Mouse (Mus musculus) cerebellum, adult 18-20 months (tissue): ENCODE results near the gene Ttc39a.

Source experiments
- DNase-seq, 2 experiments: peaks; one replicate each; pipeline ENCODE4 v3.0.0; 2021

Ttc39a gene

GRCm38 (mm10) chr4:109421608-109422007 lies 15.2 kb downstream of the Ttc39a start:
- no peak for DNase-seq

- no peak for DNase-seq
Measured at GRCm38 (mm10) chr4:109422436-109422835, 16.0 kb downstream of the Ttc39a start.

GRCm38 (mm10) chr4:109423438-109423837 lies 17.0 kb downstream of the Ttc39a start:
- no peak for DNase-seq

- DNase-seq, result no peak
Measured at GRCm38 (mm10) chr4:109427058-109427457, 20.6 kb downstream of the Ttc39a start.

GRCm38 (mm10) chr4:109430250-109430649 lies 23.8 kb downstream of the Ttc39a start:
- DNase-seq, result no peak

- DNase-seq, result peak; percentile 60 to 68
Measured at GRCm38 (mm10) chr4:109430854-109431253, 24.4 kb downstream of the Ttc39a start.

GRCm38 (mm10) chr4:109432668-109433375 lies 26.4 kb downstream of the Ttc39a start:
- DNase-seq, result no peak

- peak; percentile 40 for DNase-seq
Measured at GRCm38 (mm10) chr4:109433641-109434040, 27.2 kb downstream of the Ttc39a start.

GRCm38 (mm10) chr4:109434256-109434655 lies 27.8 kb downstream of the Ttc39a start:
- no peak for DNase-seq

- DNase-seq, result peak; percentile 62 to 75
Measured at GRCm38 (mm10) chr4:109437913-109438878, 31.8 kb downstream of the Ttc39a start.

GRCm38 (mm10) chr4:109439101-109439500 lies 32.7 kb downstream of the Ttc39a start:
- DNase-seq, result no peak

GRCm38 (mm10) chr4:109439825-109440248 lies 33.4 kb downstream of the Ttc39a start:
- DNase-seq, result no peak

- no peak for DNase-seq
Measured at GRCm38 (mm10) chr4:109440381-109440780, 34.0 kb downstream of the Ttc39a start.

- no peak for DNase-seq
Measured at GRCm38 (mm10) chr4:109441000-109441399, 34.6 kb downstream of the Ttc39a start.

- DNase-seq, result peak in 1 of 2 experiments; percentile 30
Measured at GRCm38 (mm10) chr4:109442126-109442525, 35.7 kb downstream of the Ttc39a start.

GRCm38 (mm10) chr4:109442649-109443048 lies 36.2 kb downstream of the Ttc39a start:
- peak; percentile 76 to 85 for DNase-seq

GRCm38 (mm10) chr4:109444471-109444870 lies 38.0 kb downstream of the Ttc39a start:
- DNase-seq, result no peak

- no peak for DNase-seq
Measured at GRCm38 (mm10) chr4:109444951-109445350, 38.5 kb downstream of the Ttc39a start.

- DNase-seq, result no peak
Measured at GRCm38 (mm10) chr4:109445397-109445796, 39.0 kb downstream of the Ttc39a start.

- no peak for DNase-seq
Measured at GRCm38 (mm10) chr4:109445956-109446355, 39.5 kb downstream of the Ttc39a start.

GRCm38 (mm10) chr4:109448531-109448930 lies 42.1 kb downstream of the Ttc39a start:
- no peak for DNase-seq

- no peak for DNase-seq
Measured at GRCm38 (mm10) chr4:109456821-109457220, 50.4 kb downstream of the Ttc39a start.

- no peak for DNase-seq
Measured at GRCm38 (mm10) chr4:109460421-109461179, 54.2 kb downstream of the Ttc39a start.
